In the genomic region with DNA sequence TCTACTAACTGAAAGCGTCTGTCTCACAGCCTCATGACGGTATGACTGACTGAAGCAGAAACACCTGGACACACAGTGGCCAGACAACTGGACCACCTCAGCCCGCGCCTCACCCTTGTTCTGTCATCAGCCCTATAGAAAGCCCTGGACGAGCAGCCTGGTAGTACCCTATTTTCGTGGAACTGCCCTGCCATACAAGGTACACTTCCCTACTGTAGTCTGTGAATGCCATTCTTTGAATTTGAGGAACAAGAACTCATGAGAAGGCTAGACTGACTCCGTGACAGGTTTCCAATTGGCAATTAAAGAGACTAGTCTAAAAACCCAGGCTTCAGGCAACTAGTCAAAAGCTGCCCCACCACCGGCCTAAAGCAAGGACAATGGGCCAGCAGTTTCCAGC, we compare ENCODE assay signal across 23 mouse cellular contexts. TPM values are rescaled to one million over a fixed set of nuclear protein-coding genes. Genes with fewer than 3 reads are reported as not detected.
DNase-seq lines count a peak whose midpoint lies in the region; ATAC-seq lines count a peak whose summit lies in the region.
"Had no signal": no experiment of that assay in that cellular context is flagged by ENCODE, and none has a peak within 500 bp of the region (broad histone marks: within the 10 kb centered on the region; RNA-seq: fewer than 3 reads in every experiment).

No protein-coding gene starts in this region.

- ATAC-seq in megakaryocyte, adult 5-6 weeks (ENCODE audit: poor library complexity, severe bottlenecking) = peak; percentile 65
- ATAC-seq in monocyte, adult 5-6 weeks (replicated peaks; ENCODE audit: insufficient number of reproducible peaks, low FRiP score, low TSS enrichment, poor library complexity, severe bottlenecking) = 0 out of 2 replicates have a peak, but pooled peaks have one; percentile 42
- ATAC-seq: activated CD4-positive, CD25-positive, alpha-beta regulatory T cell, adult 4 months; CD4-positive, CD25-positive, alpha-beta regulatory T cell, adult 4 months; forebrain, embryonic 14.5 days; forebrain, embryonic 16.5 days; Patski had no signal

- peak; percentile 71 for DNase-seq in heart, adult 11 months
- no peak for DNase-seq in heart, adult 8-10 months (ENCODE audit: low spot score)
- DNase-seq in lung, postnatal 36 days = peak; percentile 15
- DNase-seq in lung, postnatal 4 days = no peak
- no peak for DNase-seq in layer of hippocampus, adult 8-10 months (ENCODE audit: low spot score in 2 of 2)
- DNase-seq in layer of hippocampus, adult 18-20 months (ENCODE audit: low spot score in 2 of 2) = no peak
- DNase-seq: adrenal gland, adult 8-10 months; adrenal gland, postnatal 14 days; adrenal gland, postnatal 36 days; B cell, adult 2 months; cerebellum, adult 11 months; cerebellum, adult 18-20 months; cerebellum, adult 8-10 months; cerebellum, adult 9-11 months; cerebellum, postnatal 14 days; embryo, embryonic 11 days had no signal

RNA-seq across cellular contexts. Expression of a gene that starts 53.0 kb away (rescaled TPM):
- 10 to 100 TPM; 20.3 to 24.4 (median 21.2) TPM for total RNA-seq in heart, adult 8-10 months (2022)
- 28.7 and 30.0 TPM in 2 replicates for total RNA-seq in megakaryocyte, adult 5-6 weeks (2015)
- total RNA-seq in megakaryocyte, adult 5-6 weeks (2017) = 16.0 and 17.0 TPM in 2 replicates
- total RNA-seq in monocyte, adult 5-6 weeks (2017) = 16.2 to 26.3 TPM (median 21.9 TPM) in 3 replicates
- total RNA-seq in layer of hippocampus, adult 8-10 months (2022) = 10 to 100 TPM; 39.0 to 42.6 (median 40.2) TPM
- total RNA-seq in layer of hippocampus, adult 18-20 months (2021) = 10 to 100 TPM; 38.6 to 39.5 TPM

Comparison
In these comparisons a context has a peak if more than half of its experiments do, and no peak if none do; other contexts are left out.
1. DNase-seq: peak in heart, adult 11 months (single experiment) and lung, postnatal 36 days (single experiment); none in heart, adult 8-10 months (single experiment), lung, postnatal 4 days (0 of 2), layer of hippocampus, adult 8-10 months (0 of 2) and layer of hippocampus, adult 18-20 months (0 of 2).